Mouse (Mus musculus) liver, adult (tissue): ENCODE measurements around the gene Veph1.

ENCODE experiments used
- GATA4 ChIP-seq: IDR thresholded peaks from 2 replicates; pipeline ENCODE4 v1.6.1; 2014; ENCODE audit warnings: mild to moderate bottlenecking, low read length; ENCODE audit not compliant: insufficient replicate concordance

Veph1 gene

DNA sequence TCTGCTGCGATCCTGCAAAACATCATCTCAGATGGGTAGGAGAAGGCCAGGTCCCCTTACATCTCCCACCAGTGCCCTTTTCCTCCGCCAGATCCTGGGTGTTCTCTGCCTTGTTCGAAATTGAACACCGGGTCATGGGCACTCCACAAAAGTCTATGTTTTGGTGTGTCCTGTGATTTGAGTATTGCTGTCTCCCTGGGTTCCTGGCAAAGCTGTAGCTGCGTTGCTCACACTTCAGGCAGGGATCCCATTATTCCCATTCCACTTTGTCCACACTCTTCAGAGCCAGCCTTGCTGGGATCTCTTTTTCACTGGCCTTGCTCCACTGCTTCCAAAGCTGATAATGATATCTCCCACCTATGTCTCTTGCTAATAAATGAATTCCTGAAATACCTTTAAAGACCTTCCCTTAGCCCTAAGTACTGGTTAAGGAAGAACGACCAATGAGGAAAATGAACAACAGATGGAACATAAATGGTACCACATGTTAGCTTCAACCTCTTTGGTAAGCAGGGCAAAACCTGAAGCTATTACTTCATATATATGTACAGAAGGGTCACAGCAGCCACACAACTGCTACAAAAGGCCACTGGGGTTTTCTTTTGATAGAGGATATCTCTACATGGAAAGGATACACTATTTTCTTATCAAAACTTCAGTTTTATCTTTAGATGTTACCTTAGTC is 129.9 kb downstream of the Veph1 start:
- no peak for TF ChIP-seq GATA4

- TF ChIP-seq GATA4: no peak
Observed at GRCm38 (mm10) chr3:66165026-66165425, 131.6 kb downstream of the Veph1 start.

DNA sequence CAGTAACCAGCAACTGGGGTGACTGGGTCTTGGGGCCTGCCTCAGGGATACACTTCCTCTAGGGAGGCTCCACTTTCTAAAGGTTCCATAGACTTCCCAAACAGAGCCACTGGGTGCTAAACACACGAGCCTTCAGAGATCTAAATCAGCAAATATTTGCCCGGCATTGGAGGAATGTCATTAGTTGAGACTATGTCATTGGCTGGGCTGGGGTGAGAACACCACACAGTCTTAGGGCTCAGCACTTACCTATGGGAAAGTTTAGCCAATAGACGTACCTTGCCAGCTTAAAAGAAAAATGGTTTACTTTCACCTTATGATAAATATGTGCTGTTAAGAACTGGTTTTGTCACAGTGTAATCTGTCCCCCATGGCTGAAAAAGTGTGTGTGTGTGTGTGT is 132.1 kb downstream of the Veph1 start:
- TF ChIP-seq GATA4: no peak

DNA sequence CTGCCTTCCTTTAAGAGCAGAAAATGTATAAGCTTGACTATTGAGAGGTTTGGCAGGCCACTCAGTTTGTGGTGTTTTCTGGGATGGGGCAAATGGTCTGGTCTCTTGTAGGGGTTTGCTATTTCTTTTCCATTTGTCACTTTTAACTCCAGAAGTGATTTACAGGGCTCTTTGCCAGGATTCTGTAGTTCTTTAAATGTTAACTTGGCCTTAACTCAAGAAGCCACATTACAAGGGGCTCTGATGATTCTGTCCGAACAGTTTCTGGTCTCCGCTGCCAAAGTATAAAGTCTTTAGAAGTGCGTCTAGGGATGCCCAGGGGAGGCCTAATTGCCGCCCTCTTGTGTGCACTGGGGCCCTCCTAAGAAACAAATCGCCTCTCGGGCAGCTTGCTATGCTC is 134.0 kb downstream of the Veph1 start:
- no peak for TF ChIP-seq GATA4

DNA sequence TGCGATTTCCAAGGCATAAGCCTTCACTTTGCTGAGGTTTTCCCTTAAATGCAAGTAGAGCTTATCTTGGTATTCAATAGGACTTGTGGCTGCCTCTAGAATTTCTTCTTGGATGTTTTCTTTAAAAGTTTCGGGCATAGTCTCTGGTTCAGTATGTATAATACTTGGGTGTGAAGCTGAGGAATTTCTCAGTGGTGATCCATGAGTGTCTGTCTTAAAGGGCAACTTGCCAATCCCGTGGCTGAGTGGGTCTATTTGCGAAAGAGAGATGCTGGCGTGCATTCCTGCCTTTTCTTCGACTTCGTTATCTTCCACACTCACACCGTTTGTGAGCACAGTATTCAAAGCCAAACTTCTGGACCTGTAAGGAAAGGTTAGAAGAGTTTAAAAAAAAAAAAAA is 138.7 kb downstream of the Veph1 start:
- TF ChIP-seq GATA4: no peak

DNA sequence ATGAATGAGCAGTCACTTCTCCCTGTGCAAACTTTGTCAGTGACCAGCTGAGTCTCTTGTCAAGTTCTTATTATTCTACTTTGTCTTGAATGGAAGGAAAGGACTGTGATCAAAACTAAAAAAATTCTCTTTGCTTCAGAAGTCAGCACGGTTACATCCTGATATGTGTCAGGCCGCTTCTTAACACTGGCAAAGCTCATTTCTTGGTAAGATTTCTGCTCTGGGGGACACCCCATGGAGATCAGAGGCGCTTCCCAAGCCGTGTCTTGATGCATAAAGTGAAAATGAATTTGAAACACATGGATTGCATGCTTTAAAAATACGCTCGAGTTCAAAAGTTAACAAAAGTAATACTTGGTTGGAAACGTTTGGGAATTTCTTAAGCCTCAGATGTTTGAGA is 159.0 kb downstream of the Veph1 start:
- TF ChIP-seq GATA4: no peak

DNA sequence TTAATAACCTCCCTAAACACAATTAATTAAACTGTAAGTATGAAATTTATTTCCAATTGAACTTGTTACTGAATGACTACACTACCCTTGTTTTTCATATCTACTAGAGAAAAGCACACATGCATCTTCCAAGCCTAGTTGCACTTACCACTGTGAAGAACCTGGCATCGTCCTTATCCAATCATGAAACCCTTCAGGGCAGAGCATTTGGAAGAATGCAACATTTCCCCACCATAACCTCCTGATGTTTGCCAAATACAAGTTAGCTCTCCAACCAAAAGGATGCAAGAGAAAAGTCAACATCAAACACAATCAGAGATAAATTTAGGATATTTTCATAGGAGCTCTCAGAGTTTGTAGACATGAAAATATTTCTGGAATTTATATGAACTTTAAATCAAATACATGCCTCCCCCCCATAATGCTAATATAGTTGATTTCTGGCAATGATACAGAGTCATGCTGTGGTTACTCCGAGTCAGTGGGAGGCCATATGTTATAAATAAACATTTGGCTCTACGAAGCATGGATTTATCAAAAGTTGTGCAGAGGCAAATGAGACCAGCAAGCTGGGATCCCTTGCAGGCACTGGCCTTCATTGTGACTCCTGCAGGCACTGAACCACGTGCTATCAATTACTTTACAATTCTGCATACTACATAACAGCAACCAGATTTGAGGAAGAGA is 165.2 kb downstream of the Veph1 start:
- no peak for TF ChIP-seq GATA4

- no peak for TF ChIP-seq GATA4
Observed at GRCm38 (mm10) chr3:66129689-66130088, 166.9 kb downstream of the Veph1 start.

DNA sequence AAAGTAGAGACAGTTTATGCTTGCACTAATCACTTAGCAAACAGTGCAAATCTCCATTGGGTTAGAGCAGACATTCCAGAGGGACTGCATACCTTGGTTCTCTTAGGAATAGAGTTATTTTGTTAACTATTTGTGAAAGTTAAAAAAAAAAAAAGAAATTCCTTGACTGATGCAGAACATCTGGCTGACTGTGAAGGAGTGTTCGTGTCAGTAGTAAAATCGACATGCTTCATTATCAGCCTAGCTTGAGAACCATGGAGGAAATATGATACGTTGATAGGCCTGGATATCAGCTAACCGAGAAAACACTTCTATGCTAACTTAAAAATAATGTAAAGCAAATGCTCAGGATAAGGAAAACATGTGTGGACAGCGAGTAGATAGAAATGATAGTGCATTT is 191.1 kb downstream of the Veph1 start:
- TF ChIP-seq GATA4: no peak

DNA sequence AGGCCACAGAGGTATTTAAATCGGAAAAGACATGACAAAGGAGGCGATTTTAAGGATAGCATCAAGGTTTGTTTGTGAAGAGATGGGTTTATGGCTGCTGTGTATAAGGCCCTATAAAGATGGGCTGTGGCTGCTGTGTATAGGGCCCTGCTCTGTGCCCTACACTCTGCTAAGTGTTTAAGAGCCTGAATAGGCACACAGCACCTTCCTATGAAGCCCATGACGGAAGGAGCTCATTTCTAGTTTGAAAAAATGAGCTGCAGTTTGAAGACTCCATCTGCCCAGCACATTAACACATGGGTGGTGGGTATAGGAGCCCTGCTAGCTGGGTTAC is 194.1 kb downstream of the Veph1 start:
- TF ChIP-seq GATA4: no peak

DNA sequence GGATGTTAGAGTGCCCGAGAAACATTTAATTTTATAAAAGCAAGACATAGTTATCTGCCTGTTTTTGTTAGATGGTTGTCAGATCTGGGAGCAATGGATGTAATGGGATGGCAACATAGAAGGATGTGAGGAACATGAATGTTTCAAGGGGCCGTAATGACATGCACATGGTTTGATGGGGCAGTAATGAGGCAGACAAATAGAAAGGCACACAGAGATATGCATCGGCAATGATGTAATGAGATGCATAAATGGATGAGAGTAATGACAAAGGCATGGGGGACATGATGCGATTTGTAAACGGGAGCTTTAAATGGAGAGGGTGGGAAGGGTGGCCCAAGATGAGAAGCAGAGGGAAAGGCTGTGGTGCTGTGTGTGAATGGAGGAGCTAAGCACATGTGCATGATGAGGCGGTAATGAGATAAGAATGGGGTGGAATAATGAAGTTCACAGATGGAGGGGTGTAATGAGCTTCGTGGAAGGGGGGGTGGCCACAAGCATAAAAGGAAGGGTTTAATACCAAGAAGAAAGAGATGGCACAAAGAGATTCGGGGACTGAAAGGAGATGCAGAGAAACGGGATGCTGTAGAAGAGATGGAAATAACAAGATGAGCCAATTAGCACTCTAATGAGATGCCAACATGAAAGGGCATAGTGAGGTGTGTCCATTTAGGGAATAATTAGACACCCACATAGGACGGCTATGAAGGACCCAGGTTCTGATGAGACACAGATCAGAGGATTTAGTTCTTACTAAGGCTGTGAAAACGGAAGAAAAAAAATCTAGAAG is 194.6 kb downstream of the Veph1 start:
- no peak for TF ChIP-seq GATA4

DNA sequence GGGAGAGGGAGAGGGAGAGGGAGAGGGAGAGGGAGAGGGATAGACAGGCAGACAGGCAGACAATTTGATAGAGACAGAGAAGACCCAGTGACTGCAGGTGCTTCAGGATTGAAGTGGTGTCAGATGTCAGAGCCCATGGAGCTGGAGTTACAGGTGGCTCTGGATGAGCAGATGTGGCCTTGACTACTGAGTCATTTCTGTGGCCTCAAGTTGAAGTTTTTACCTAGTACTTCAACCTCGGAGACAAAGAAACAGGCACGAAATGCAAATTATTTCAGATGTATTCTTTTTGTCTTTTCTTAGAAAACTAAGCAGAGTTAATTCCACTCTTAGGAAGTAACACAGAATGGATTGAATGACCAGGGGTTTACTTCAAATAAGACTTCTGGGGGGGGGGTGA is 195.6 kb downstream of the Veph1 start:
- no peak for TF ChIP-seq GATA4

- no peak for TF ChIP-seq GATA4
Observed at GRCm38 (mm10) chr3:66091746-66092145, 204.9 kb downstream of the Veph1 start.

DNA sequence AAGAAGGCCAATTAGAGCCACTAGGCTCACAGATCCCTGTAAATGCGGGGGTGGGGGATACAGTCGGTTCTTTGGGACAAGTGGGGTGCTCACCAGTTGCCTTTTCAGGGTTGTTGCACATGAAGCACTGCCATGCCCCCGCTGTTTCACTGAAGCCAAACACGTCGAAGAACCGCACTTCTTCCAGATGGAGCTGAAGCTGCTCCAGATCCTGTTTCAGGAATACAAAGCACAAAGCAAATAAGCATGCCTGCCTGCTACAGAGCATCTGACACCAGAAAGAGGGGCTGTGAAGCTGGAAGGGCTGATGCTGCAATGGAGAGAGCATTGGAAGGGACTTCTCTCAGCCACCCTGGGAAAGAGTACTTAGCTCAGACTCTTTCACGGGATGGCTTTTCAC is 209.0 kb downstream of the Veph1 start:
- no peak for TF ChIP-seq GATA4

GRCm38 (mm10) chr3:66083856-66084255 is 212.8 kb downstream of the Veph1 start:
- no peak for TF ChIP-seq GATA4

GRCm38 (mm10) chr3:66083407-66083806 is 213.2 kb downstream of the Veph1 start:
- TF ChIP-seq GATA4: no peak

- TF ChIP-seq GATA4: no peak
Observed at GRCm38 (mm10) chr3:66082975-66083374, 213.7 kb downstream of the Veph1 start.

DNA sequence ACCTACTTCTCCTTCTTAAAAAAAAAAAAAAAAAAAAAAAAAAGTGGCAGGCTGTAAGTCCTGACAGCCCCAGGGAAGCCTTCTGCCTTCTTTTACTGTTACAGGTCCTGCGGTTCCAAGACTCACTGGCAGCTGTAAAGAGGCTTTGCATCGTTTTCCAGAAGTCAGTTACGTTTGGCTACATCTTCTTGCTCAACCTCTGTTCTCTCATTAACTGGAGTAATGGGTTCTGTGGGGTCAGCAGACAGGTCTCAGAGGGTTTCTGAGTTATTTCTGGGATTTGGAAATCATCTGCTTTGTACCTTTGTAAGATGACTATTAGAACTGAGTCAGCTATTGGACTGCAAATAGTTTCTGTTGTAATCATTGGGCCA is 215.3 kb downstream of the Veph1 start:
- no peak for TF ChIP-seq GATA4
